Mouse (Mus musculus): ENCODE measurements at regions not wholly inside any gene's neighbourhood (a gene's known extent, or its start where the extent isn't known, plus 50 kb on each side); places are given as distances from the start of the nearest gene placed in this dataset.

GRCm38 (mm10) chr2:45747263-45748236 lies 630.4 kb upstream of the Zeb2 start:
- peak; percentile 23 for DNase-seq (ENCODE audit: low spot score)

GRCm38 (mm10) chr2:45746606-45747005 lies 629.4 kb upstream of the Zeb2 start:
- no peak for DNase-seq (ENCODE audit: low spot score)

GRCm38 (mm10) chr2:45736278-45736677 lies 619.1 kb upstream of the Zeb2 start:
- no peak for DNase-seq (ENCODE audit: low spot score)

GRCm38 (mm10) chr2:45713997-45714396 lies 596.8 kb upstream of the Zeb2 start:
- DNase-seq (ENCODE audit: low spot score): no peak

GRCm38 (mm10) chr2:45707026-45707425 lies 589.8 kb upstream of the Zeb2 start:
- no peak for DNase-seq (ENCODE audit: low spot score)

GRCm38 (mm10) chr2:45702511-45702910 lies 585.3 kb upstream of the Zeb2 start:
- no peak for DNase-seq (ENCODE audit: low spot score)

- DNase-seq (ENCODE audit: low spot score): no peak
These were observed 583.4 kb upstream of the Zeb2 start for GRCm38 (mm10) chr2:45700578-45700977.

- DNase-seq (ENCODE audit: low spot score): no peak
These were observed 576.3 kb upstream of the Zeb2 start for GRCm38 (mm10) chr2:45693291-45694020.

- DNase-seq (ENCODE audit: low spot score): no peak
These were observed 575.6 kb upstream of the Zeb2 start for GRCm38 (mm10) chr2:45692819-45693218.

- no peak for DNase-seq (ENCODE audit: low spot score)
These were observed 571.8 kb upstream of the Zeb2 start for GRCm38 (mm10) chr2:45688996-45689395.

GRCm38 (mm10) chr2:45681251-45681650 lies 564.1 kb upstream of the Zeb2 start:
- DNase-seq (ENCODE audit: low spot score): no peak

GRCm38 (mm10) chr2:45679101-45679895 lies 562.1 kb upstream of the Zeb2 start:
- no peak for DNase-seq (ENCODE audit: low spot score)

- no peak for DNase-seq (ENCODE audit: low spot score)
These were observed 561.5 kb upstream of the Zeb2 start for GRCm38 (mm10) chr2:45678685-45679084.

- no peak for DNase-seq (ENCODE audit: low spot score)
These were observed 558.6 kb upstream of the Zeb2 start for GRCm38 (mm10) chr2:45675776-45676175.

GRCm38 (mm10) chr2:45656011-45656410 lies 538.8 kb upstream of the Zeb2 start:
- no peak for DNase-seq (ENCODE audit: low spot score)

- DNase-seq (ENCODE audit: low spot score): no peak
These were observed 537.5 kb upstream of the Zeb2 start for GRCm38 (mm10) chr2:45654693-45655092.

GRCm38 (mm10) chr2:45652977-45653376 lies 535.8 kb upstream of the Zeb2 start:
- no peak for DNase-seq (ENCODE audit: low spot score)

- no peak for DNase-seq (ENCODE audit: low spot score)
These were observed 533.2 kb upstream of the Zeb2 start for GRCm38 (mm10) chr2:45650271-45650985.

- no peak for DNase-seq (ENCODE audit: low spot score)
These were observed 530.7 kb upstream of the Zeb2 start for GRCm38 (mm10) chr2:45647846-45648245.

GRCm38 (mm10) chr2:45630081-45630480 lies 512.9 kb upstream of the Zeb2 start:
- no peak for DNase-seq (ENCODE audit: low spot score)

GRCm38 (mm10) chr2:45629616-45630015 lies 512.4 kb upstream of the Zeb2 start:
- DNase-seq (ENCODE audit: low spot score): no peak

- no peak for DNase-seq (ENCODE audit: low spot score)
These were observed 505.9 kb upstream of the Zeb2 start for GRCm38 (mm10) chr2:45623056-45623455.

Data from urinary bladder, postnatal 14 days (tissue).